Mouse (Mus musculus): Measurements from ENCODE around the gene Wt1.

The Wt1 gene

GRCm38 (mm10) chr2:105126691-105127530, 582 bp downstream of the Wt1 start:
- no peak for DNase-seq (ENCODE audit: low read depth, low spot score)

DNA sequence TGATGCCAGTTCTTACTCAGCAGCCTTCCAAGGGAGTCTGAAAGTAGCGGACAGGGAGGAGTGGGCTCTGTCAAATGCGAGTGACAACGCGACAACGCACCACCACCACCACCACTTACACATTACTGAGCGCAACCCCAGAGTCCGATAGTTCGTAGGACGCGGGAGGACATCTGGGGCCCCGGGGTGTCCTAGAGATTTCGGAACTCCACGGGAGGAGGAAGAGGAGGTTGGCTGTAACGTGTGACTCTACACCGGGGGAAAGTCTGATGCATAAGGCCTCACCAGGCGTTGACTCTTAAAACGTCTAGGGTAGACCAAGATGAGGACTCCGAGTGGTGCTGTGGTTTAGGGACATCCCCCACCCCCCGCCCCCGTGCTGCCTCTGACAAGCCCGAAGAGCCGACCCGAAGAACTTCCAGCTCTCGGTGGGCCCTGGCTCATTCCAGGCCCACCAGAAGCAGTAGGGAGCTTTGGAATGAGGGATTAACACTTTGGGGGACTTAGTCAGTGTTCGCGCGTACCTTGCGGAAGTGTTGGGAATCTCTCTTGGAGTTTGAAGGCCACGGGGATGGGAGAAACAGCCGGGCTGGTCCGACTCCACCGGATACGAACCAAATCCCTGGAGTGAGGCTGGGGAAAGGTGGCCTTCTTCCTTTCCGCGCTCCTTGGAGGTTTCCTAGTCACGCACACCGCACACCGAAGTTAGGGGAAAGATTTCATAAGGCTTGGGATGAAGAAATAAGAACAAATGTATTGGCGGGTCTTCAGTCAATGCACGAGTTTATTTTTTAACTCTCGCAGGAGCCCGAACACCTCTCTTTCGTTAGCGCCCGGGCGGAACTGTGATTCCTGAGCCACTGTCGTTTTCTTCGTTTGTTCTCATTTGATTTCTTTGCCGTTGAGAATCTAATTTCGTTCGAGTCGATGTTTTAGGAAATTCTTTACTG, 1.5 kb downstream of the Wt1 start:
- DNase-seq (ENCODE audit: low read depth, low spot score): no peak

DNA sequence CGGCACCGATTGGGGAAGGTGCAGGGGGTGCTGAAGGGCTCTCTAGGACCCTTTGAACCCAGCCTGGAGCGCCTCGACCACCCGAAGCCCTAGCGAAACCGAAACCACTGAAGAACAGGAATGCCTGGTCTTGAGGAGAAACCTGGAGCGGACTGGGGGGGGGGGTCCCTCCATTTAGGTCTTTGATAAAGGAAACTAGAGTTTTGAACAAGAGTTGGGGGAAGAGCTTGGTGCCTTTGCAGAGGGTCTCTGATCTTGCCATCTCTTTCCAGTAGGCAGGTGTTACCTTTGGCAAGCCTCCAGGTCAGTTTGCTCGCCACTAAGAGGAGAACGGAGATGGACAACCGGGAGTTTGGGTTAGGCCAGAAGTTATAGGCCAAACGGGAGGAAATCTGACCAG, 2.2 kb downstream of the Wt1 start:
- no peak for DNase-seq (ENCODE audit: low read depth, low spot score)

GRCm38 (mm10) chr2:105130351-105131060, 4.2 kb downstream of the Wt1 start:
- DNase-seq (ENCODE audit: low read depth, low spot score): no peak

GRCm38 (mm10) chr2:105131061-105131810, 4.9 kb downstream of the Wt1 start:
- no peak for DNase-seq (ENCODE audit: low read depth, low spot score)

DNA sequence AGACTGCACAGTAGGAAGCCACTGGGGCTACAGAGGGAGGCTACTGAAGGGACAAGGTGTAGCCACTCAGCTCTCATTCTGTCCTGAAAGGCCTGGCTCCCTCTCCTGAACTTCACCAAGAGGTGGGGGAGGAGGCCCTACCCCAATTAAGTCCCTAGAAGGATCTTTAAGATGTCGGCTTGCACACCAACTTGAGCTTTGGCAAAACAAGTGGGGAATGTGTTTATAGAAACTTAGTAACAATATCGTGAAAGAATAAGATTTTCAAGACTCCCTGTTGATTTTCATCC, 5.4 kb downstream of the Wt1 start:
- DNase-seq (ENCODE audit: low read depth, low spot score): no peak

DNA sequence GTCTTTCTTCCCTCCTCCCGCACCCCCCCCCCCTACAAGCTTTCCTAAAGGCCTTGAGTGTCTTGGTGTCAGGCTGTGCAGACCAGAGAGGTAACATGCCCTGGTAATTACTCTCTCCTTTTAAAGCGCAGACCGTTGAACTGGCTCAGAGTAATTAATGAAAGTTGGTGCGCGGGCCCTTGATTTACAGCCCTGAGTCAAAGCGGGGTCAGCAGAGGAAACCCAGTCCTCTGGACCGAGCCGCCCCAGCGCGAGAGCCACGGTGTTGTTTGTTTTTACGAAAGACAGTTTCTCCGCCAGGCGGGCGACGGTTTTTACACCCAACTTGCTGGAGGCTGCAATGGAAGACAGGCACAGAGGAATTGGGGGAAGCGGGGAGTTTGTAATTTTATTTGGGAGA, 6.0 kb downstream of the Wt1 start:
- no peak for DNase-seq (ENCODE audit: low read depth, low spot score)

GRCm38 (mm10) chr2:105132933-105133795, 6.8 kb downstream of the Wt1 start:
- no peak for DNase-seq (ENCODE audit: low read depth, low spot score)

DNA sequence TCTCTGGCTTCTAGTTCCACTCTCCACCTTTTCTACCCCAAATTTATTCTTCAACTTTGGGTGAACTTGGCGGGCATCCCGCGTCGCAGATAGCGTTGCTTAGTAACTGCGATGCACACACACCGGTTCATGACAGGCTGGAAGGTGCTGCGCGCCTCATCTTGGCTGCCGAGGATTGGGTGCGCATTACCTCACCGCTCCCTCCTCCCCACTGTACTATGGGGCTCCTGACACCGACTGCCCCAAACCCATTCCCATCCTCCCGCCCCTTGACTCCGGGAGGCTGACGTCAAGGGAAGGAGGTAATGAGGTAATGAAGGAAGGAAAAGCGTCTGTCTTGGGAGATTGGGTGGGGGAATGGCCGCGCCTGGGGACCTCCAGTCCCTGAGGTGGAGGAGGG, 8.0 kb downstream of the Wt1 start:
- DNase-seq (ENCODE audit: low read depth, low spot score): no peak

GRCm38 (mm10) chr2:105139471-105139870, 13.1 kb downstream of the Wt1 start:
- DNase-seq (ENCODE audit: low read depth, low spot score): no peak

DNA sequence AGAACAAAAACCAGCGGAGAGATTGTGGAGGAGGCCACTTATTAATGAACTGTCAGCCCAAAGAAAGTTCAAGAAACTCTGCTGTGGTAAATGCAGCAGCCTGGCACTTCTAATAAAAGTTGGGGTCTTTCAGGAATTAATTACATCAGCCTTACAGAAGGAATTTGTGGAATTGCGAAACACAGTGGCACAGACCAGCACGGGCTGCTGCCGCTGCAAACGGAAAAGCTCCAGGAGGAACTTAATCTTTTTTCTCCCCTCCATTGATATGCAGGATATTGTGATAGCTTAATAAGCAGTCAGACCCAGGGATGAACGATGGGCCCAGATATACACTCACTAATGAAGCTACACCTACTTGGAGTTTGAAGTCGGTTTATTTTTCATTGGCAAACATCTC, 15.0 kb downstream of the Wt1 start:
- no peak for DNase-seq (ENCODE audit: low read depth, low spot score)

DNA sequence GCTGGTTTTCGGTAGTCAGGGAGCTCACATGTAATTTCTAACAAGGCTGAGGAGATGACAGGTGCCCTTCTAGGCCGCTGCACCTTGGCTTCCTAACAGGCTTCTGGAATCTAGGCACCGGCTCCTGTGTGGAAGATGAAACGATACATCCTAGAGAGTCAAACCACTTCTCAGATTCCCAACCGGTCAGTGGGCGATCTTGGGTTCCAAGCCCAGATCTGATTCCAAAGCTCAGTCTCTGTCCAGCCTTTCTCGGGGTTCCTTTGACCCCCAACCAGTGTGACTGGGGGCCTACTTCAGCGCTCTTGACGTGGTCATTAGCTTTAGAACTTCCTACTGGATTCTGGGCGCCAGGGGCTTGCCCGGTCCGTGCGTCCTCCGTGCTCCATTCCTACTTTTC, 17.4 kb downstream of the Wt1 start:
- no peak for DNase-seq (ENCODE audit: low read depth, low spot score)

GRCm38 (mm10) chr2:105151544-105151943, 25.2 kb downstream of the Wt1 start:
- DNase-seq (ENCODE audit: low read depth, low spot score): no peak

- DNase-seq (ENCODE audit: low read depth, low spot score): no peak
Measured at GRCm38 (mm10) chr2:105153046-105153445, 26.7 kb downstream of the Wt1 start.

- no peak for DNase-seq (ENCODE audit: low read depth, low spot score)
Measured at GRCm38 (mm10) chr2:105160949-105161348, 34.6 kb downstream of the Wt1 start.

DNA sequence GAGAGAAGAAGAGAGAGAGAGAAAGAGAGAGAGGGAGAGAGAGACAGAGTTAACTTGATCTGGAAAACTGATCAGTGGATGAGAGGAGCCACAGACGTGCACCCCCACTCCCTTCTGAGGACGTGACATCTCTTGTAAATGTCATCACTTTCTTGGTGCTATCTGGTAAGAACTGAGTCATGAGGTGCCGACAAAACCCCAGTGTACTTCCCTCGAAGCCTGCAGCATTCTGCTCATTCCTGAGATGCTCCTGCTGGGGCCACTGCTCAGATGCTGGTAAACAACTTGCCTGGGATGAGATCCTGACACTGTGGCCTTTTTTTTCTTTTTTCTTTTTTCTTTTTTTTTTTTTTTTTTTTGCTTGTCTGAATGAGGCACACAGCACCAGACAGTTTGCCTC, 36.4 kb downstream of the Wt1 start:
- no peak for DNase-seq (ENCODE audit: low read depth, low spot score)

DNA sequence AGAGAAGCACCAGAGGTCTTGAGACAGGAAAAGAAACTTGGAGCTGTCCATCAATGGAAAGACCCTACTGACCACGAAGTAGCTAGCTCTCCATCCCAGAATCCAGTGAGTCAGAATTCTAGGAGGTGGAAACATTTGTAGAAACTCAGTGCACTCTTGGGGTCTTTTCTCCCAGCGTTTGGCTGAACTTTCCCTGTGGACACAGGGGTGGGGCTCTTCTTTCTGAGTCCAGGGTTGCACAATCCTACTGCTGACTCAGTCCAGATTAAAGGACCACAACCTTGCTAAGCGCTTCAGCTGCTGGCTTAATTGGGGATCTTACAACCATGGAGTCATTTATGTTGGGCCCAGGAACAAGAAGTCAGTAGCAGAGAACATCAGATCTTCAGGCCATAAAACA, 41.8 kb downstream of the Wt1 start:
- DNase-seq (ENCODE audit: low read depth, low spot score): peak; percentile 3

DNA sequence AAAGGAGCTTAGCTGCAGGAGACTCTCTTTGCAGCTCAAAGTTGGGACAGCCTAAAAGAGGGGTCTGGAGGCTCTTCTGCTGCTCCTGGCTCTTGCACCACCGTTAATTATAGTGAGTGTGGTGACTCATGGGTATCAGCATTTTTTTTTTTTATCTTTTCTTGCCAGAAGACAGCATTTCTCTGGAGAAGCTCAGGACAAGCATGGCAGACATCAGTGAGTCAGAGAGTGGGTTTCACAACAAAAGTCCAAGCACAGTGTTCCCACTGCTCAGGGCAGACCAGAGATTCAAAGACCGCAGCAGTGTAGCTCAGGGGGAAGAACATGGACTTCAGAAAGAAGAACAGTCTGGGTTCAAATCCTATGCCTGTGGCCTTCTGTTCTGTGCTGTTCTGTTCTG, 47.9 kb downstream of the Wt1 start:
- no peak for DNase-seq (ENCODE audit: low read depth, low spot score)

GRCm38 (mm10) chr2:105178871-105179270, 52.5 kb downstream of the Wt1 start:
- DNase-seq (ENCODE audit: low read depth, low spot score): no peak

- DNase-seq (ENCODE audit: low read depth, low spot score): no peak
Measured at GRCm38 (mm10) chr2:105182501-105182900, 56.2 kb downstream of the Wt1 start.

GRCm38 (mm10) chr2:105185140-105185539, 58.8 kb downstream of the Wt1 start:
- no peak for DNase-seq (ENCODE audit: low read depth, low spot score)

All from skeletal muscle tissue, adult 2 months (tissue).